Mouse (Mus musculus): Measurements from ENCODE around the gene Gm10487. TPM values are rescaled to one million over a fixed set of nuclear protein-coding genes. Genes with fewer than 3 reads are reported as not detected.
"Not testable (repeated sequence)": the region's sequence is repeated elsewhere in the genome, so short reads cannot be mapped to it uniquely, and the experiment has no call there.

Gene Gm10487
- not detected in 2 replicates for polyA plus RNA-seq (2012; rRNA removed)

DNA sequence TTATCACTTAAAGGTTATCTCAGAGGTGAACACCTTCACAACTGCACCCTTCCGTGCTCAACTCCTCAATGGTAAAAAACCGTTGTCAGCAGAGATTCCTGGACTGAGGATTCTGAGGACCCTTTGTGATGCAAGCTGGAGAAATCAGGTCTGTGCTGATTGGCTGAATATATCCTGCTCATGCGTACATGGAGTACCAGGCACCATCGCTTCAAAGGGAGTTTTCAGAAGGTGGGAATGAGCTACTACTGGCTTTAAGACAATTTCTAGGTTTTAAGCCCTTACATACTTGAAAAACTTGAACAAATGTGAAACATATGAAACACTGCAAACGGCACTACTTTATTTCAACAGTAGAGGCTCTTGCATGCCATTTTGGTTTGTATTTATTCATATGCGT, at the start of gene Gm10487:
Gm10487 (minus strand) TSS at position 101 of the 400 bp plus-strand sequence.
- H3K4me3 ChIP-seq (replicated peaks; ENCODE audit: extremely low read depth, low read depth, low read length); DNase-seq; H3K4me1 ChIP-seq (ENCODE audit: control insufficient read depth, insufficient read depth, low read length): not testable (repeated sequence)
- no CpG with 5 or more reads among the region's 6 CpGs for WGBS
